Mouse (Mus musculus) liver, postnatal 0 days (tissue): ENCODE measurements around the gene Gm42669.

Source experiments
- CTCF ChIP-seq: sonication (generic); IDR thresholded peaks from 2 replicates; pipeline ENCODE4 v1.5.1; 2016; ENCODE audit warnings: antibody characterized with exemption, low read depth
- EP300 ChIP-seq: IDR thresholded peaks from 2 replicates; pipeline ENCODE4 v1.6.1; 2016; ENCODE audit warnings: antibody characterized with exemption, low read depth, mild to moderate bottlenecking

DNA sequence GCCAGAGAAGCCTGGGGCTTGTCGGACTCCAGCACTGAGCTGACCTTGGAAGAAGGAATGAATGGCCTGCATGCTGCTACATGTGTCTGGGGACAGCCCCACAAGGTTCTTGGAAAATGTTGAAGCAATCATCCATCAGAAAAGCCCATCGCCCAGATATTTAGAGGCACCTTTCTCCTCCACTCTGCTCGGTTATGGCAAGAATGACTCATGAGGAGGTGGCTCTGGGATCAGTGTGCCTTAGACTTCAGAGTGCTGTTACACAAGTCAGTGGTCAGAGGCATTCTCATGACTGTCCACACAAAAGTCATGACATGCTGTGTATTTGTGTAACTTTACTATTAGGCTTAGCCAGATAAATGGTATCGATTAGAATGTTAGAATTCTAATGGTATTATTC, 40.3 kb upstream of the Gm42669 start:
- TF ChIP-seq CTCF (no peak), EP300 (no peak)
